Mouse (Mus musculus) forebrain, embryonic 16.5 days (tissue): ENCODE data around the gene Olfr224. TPM values are rescaled to one million over a fixed set of nuclear protein-coding genes. Genes with fewer than 3 reads are reported as not detected.

Experiments used
- ATAC-seq: fragments of 200-750 bp; cut with Nextera tagmentation; 2 replicates; pipeline ENCODE4 v1.8.0; 2017; ENCODE audit warnings: mild to moderate bottlenecking, moderate library complexity
- H3K27ac ChIP-seq: fragments of 300-500 bp; sonication (generic); 2 replicates; pipeline ENCODE4 v1.5.1; 2014; ENCODE audit warnings: low read length, control low read depth
- H3K27me3 ChIP-seq: fragments of 300-500 bp; sonication (generic); replicated peaks from 2 replicates; pipeline ENCODE4 v1.6.1; 2014; ENCODE audit warnings: low read length; ENCODE audit not compliant: control insufficient read depth, insufficient read depth
- H3K36me3 ChIP-seq: fragments of 300-500 bp; sonication (generic); 2 replicates; pipeline ENCODE4 v1.6.1; 2014; ENCODE audit not compliant: control insufficient read depth, insufficient read depth
- H3K4me1 ChIP-seq: fragments of 300-500 bp; sonication (generic); replicated peaks from 2 replicates; pipeline ENCODE4 v1.6.1; 2014; ENCODE audit warnings: low read length; ENCODE audit not compliant: control insufficient read depth, insufficient read depth
- H3K4me2 ChIP-seq: fragments of 300-500 bp; sonication (generic); 2 replicates; pipeline ENCODE4 v1.6.1; 2014; ENCODE audit warnings: mild to moderate bottlenecking, low read length, control low read depth
- H3K4me3 ChIP-seq: fragments of 300-500 bp; sonication (generic); replicated peaks from 2 replicates; pipeline ENCODE4 v1.5.1; 2014; ENCODE audit warnings: mild to moderate bottlenecking, low read length, control low read depth
- H3K9ac ChIP-seq: fragments of 300-500 bp; sonication (generic); replicated peaks from 2 replicates; pipeline ENCODE4 v1.6.1; 2014; ENCODE audit warnings: low read depth, low read length, control low read depth
- H3K9me3 ChIP-seq: fragments of 300-500 bp; sonication (generic); 2 replicates; pipeline ENCODE4 v1.6.1; 2016; ENCODE audit warnings: low read length; ENCODE audit not compliant: control insufficient read depth
- WGBS: fragments of 180-500 bp; shearing (Covaris S2); extraction: QIAGEN DNeasy Blood & Tissue Kit; methylation state at CpG from one replicate; pipeline ENCODE4 v1.1.7; 2014; 5-methylcytosine and 5-hydroxymethylcytosine counted together
- polyA plus RNA-seq: library from polyadenylated mRNA; unstranded; fragments of >200 nt; fragmentation: Nextera tagmentation; extraction: Ambion mirVana; gene quantifications from 2 replicates; pipeline ENCODE4 v1.2.1, GENCODE M21; 2015

Gene Olfr224
- polyA plus RNA-seq, result not detected in 2 replicates

GRCm38 (mm10) chr11:58570405-58570804 lies at the start of gene Olfr224:
Olfr224 (minus strand) TSS chr11:58570553.
- Histone ChIP-seq H3K9me3 (no peaks in the 10 kb centered on the region), H3K27ac (no peak within 1 kb of the TSS), H3K4me1 (no peaks in the 10 kb centered on the region), H3K4me3 (no peak within 1 kb of the TSS), H3K4me2 (no peak within 1 kb of the TSS), H3K36me3 (no peaks in the 10 kb centered on the region), H3K27me3 (no peaks in the 10 kb centered on the region), H3K9ac (no peak within 1 kb of the TSS)
- ATAC-seq, result no peak
- 69% methylated on average over 5 of the region's 5 CpGs for WGBS

DNA sequence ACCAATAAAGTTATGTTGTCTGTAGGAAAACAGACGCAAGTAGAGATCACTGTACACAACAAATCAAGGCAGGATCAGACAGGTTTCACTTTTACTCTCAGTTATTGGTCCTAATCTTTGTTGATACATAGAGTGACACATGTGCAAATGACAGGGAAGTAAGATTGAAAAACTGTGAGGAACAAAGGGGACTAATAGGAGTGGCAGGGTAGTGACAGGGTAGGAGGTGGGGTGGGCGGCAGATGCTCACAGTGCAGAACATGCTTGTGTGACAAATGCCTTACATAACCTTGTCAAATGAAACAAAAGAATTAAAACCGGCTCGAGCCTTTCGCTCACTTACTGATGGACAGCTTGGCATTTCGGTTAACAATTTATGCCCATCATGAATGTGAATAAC lies 48.4 kb upstream of the Olfr224 start:
- ATAC-seq, result no peak
- Histone ChIP-seq H3K9ac (no peak overlapping the region), H3K36me3 (no peaks in the 10 kb centered on the region), H3K4me1 (no peaks in the 10 kb centered on the region), H3K4me3 (no peak overlapping the region), H3K4me2 (no peak overlapping the region), H3K9me3 (no peaks in the 10 kb centered on the region), H3K27ac (no peak overlapping the region), H3K27me3 (no peaks in the 10 kb centered on the region)
- 53% methylated on average over 6 of the region's 6 CpGs for WGBS

DNA sequence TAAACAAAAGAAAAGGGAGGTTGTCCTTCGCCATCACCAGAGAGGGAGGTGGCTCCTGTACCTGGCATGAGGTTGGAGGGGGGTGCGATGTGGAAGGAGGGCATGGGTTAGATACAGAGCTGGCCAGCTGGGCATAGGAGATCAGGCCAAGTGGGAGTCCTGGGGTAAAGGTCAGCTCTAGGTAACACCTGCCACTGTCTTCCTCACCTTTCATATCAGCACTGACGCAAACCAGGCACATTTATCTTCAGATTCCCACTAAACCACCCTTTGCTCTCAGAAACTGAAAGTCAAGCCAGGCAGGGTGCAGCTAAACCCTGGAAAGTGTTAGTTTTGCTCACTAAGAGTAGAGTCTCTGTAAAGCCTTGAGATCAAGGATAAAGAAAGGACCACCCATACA lies 48.0 kb upstream of the Olfr224 start:
- WGBS, result 58% methylated on average over 3 of the region's 3 CpGs
- H3K36me3 ChIP-seq, result no peaks in the 10 kb centered on the region
- no peaks in the 10 kb centered on the region for H3K4me1 ChIP-seq
- no peaks in the 10 kb centered on the region for H3K27me3 ChIP-seq
- no peaks in the 10 kb centered on the region for H3K9me3 ChIP-seq
- H3K9ac ChIP-seq, result no peak overlapping the region
- ATAC-seq, result no peak
- no peak overlapping the region for H3K27ac ChIP-seq
- H3K4me3 ChIP-seq, result no peak overlapping the region
- H3K4me2 ChIP-seq, result no peak overlapping the region

DNA sequence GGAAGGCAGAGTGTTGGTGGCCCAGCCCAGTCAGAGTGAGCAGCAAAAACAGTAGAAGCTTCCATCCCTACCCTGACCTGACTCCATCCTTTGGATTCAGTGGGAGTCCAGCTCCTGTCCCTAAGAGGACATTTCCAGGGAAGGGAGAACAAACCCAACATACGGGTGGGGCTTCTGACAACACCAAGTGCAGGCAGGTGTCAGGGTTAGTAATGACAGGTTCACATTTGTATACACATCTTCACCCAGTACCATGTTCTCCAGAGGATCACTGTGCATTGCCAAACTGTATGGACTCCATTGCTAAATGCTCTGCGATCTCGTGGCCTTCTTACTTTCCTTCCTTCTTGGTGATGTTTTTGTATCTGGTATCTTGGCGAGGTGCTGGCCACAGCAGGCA lies 45.6 kb upstream of the Olfr224 start, which contains the start of gene 2210407C18Rik:
Gene 2210407C18Rik (minus strand): TSS at position 101 of the 400 bp plus-strand sequence.
- no peak within 1 kb of the TSS for H3K27ac ChIP-seq
- no peak for ATAC-seq
- no peak within 1 kb of the TSS for H3K4me2 ChIP-seq
- H3K27me3 ChIP-seq, result no peaks in the 10 kb centered on the region
- no peak within 1 kb of the TSS for H3K9ac ChIP-seq
- 84% methylated on average over 4 of the region's 4 CpGs for WGBS
- no peaks in the 10 kb centered on the region for H3K36me3 ChIP-seq
- H3K4me1 ChIP-seq, result no peaks in the 10 kb centered on the region
- H3K4me3 ChIP-seq, result no peak within 1 kb of the TSS
- no peaks in the 10 kb centered on the region for H3K9me3 ChIP-seq

GRCm38 (mm10) chr11:58614526-58614925 lies 44.2 kb upstream of the Olfr224 start:
- no peaks in the 10 kb centered on the region for H3K27me3 ChIP-seq
- H3K4me2 ChIP-seq, result no peak overlapping the region
- no peak overlapping the region for H3K27ac ChIP-seq
- H3K4me1 ChIP-seq, result no peaks in the 10 kb centered on the region
- no peak for ATAC-seq
- H3K4me3 ChIP-seq, result no peak overlapping the region
- H3K36me3 ChIP-seq, result no peaks in the 10 kb centered on the region
- H3K9ac ChIP-seq, result no peak overlapping the region
- no peaks in the 10 kb centered on the region for H3K9me3 ChIP-seq

DNA sequence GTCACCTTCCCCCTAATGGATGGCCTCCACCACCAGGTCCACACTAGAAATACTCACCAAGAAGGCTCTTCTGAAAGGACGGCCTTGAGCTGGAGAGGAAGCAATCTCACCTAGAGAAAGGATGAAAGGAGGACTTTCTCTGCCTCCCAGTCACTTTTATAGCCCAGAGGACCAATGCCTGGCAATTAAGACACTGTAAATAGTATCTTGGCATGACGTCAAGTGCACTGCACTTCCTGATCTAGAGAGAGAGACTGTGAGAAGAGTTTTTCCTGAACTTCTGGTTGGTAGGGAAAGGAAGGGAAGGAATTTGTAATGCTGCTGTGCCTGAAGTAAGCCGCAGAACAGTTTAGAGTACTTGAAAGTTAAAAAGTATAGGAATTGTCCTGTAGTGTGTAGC lies 43.0 kb upstream of the Olfr224 start:
- no peaks in the 10 kb centered on the region for H3K4me1 ChIP-seq
- H3K4me2 ChIP-seq, result no peak overlapping the region
- no peak for ATAC-seq
- no peaks in the 10 kb centered on the region for H3K9me3 ChIP-seq
- H3K9ac ChIP-seq, result no peak overlapping the region
- no peaks in the 10 kb centered on the region for H3K36me3 ChIP-seq
- no peak overlapping the region for H3K27ac ChIP-seq
- no peak overlapping the region for H3K4me3 ChIP-seq
- H3K27me3 ChIP-seq, result no peaks in the 10 kb centered on the region
- 82% methylated on average over 3 of the region's 3 CpGs for WGBS

DNA sequence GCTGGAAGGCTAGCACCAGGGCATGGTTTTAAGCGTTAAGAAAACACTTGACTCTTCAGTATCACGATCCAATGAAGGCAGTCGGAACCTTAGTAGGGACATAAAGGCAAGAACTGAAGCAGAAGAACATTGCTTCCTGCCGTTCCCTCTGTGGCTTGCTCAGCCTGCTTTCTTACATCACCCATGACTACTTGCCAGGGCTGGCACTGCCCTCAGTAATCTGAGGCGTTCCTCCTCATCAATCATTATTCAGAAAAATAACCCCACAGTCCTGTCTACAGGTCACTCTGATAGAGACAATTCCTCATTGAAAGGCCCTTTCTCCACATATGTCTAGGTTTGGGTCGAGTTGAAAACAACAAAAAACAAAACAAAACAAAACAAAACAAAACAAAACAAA lies 36.7 kb upstream of the Olfr224 start:
- no peak for ATAC-seq

DNA sequence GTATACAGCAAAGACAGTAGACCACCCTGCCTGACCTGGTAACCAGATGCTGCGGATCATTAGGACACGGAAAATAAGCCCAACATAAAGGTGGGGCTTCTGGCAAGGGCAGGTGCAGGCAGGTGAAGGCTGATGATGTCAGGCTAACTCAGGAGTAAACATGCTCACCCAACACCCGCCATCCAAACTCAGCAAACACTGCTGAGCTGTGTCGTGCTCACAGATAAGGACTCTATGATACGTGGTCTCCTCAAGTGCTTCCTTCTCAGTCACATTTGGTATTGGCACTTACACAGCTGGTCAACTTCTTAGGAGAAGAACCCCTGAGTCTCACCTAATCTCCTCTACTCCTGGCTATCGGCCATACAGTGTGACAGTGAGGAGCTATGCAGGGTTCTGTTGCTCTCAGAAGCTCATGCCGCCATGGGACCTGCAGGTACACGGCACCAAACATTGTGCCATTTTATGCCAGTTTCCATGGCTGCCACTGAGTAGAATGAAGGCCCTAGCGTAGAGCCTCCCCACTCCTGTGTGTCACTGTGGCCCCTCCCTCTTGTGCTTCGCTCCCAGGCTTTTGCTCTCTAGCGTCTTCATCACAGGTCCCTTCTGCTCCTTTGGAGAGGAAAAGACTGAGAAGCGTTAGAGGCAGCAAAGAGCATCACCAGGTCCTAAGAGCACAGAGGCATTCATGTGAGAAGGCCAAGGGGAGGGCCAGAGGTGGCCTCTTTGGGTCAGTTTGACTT lies 36.0 kb upstream of the Olfr224 start:
- no peak overlapping the region for H3K4me3 ChIP-seq
- no peaks in the 10 kb centered on the region for H3K4me1 ChIP-seq
- no peaks in the 10 kb centered on the region for H3K27me3 ChIP-seq
- no peak overlapping the region for H3K4me2 ChIP-seq
- ATAC-seq, result no peak
- no peak overlapping the region for H3K27ac ChIP-seq
- no peaks in the 10 kb centered on the region for H3K9me3 ChIP-seq
- WGBS, result 92% methylated on average over 12 of the region's 12 CpGs
- no peaks in the 10 kb centered on the region for H3K36me3 ChIP-seq
- no peak overlapping the region for H3K9ac ChIP-seq

More for the DNA sequence above, 36.7 kb upstream of the Olfr224 start:
- H3K4me3 ChIP-seq, result no peak overlapping the region
- no peaks in the 10 kb centered on the region for H3K4me1 ChIP-seq
- no peaks in the 10 kb centered on the region for H3K9me3 ChIP-seq
- H3K9ac ChIP-seq, result no peak overlapping the region
- 80% methylated on average over 6 of the region's 6 CpGs for WGBS
- no peak overlapping the region for H3K4me2 ChIP-seq
- H3K36me3 ChIP-seq, result no peaks in the 10 kb centered on the region
- H3K27me3 ChIP-seq, result no peaks in the 10 kb centered on the region
- H3K27ac ChIP-seq, result no peak overlapping the region

DNA sequence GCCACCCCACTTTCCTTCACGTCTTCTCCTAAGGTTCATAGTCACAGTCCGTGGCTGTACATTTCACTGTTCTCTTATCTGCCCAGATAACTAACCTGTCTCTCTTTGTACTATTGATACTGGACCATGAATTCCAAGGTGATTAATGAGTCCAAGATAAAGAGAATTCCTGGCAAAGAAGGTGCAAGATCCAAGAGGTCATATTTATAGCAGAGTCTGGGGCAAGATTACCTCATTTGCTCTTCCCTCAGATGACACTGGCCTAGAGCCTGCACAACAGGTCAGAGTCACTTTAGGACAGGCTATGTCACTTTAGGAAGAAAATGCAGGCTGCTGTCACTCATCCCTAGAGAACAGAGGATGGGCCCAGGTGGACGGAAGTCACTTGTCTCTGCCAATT lies 34.9 kb upstream of the Olfr224 start:
- Histone ChIP-seq H3K4me3 (no peak overlapping the region), H3K9ac (no peak overlapping the region)
- no peak for ATAC-seq

DNA sequence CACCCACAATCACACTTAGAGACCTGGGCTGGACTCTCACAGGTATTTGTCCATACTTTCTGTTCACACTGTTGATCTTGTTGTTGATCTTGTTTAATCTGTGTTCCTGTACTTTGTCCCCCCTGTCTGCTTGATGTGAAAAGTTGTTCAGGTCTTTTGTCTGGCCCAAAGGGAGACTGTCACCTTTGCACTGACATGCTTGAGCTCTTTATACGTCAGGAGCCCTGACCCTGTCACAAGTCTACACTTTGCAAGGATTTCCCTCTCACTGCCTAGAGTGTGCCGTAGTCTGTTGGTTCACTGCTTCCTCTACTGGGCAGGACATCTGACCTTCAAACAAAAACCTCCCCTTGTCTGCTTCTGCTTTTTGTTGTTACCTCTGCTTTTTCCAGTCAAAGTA lies 34.3 kb upstream of the Olfr224 start:
- no peak overlapping the region for H3K4me2 ChIP-seq
- no peaks in the 10 kb centered on the region for H3K27me3 ChIP-seq
- no peaks in the 10 kb centered on the region for H3K4me1 ChIP-seq
- H3K27ac ChIP-seq, result no peak overlapping the region
- ATAC-seq, result no peak
- H3K9me3 ChIP-seq, result no peaks in the 10 kb centered on the region
- no peak overlapping the region for H3K9ac ChIP-seq
- WGBS, result 86% methylated on average over 2 of the region's 2 CpGs
- no peak overlapping the region for H3K4me3 ChIP-seq
- H3K36me3 ChIP-seq, result no peaks in the 10 kb centered on the region

More for the DNA sequence above, 34.9 kb upstream of the Olfr224 start:
- Histone ChIP-seq H3K4me1 (no peaks in the 10 kb centered on the region), H3K9me3 (no peaks in the 10 kb centered on the region), H3K27ac (no peak overlapping the region), H3K27me3 (no peaks in the 10 kb centered on the region), H3K36me3 (no peaks in the 10 kb centered on the region), H3K4me2 (no peak overlapping the region)
- 90% methylated on average over 3 of the region's 3 CpGs for WGBS
